Mouse (Mus musculus) embryonic facial prominence, embryonic 14.5 days (tissue): ENCODE measurements around the gene Myo3b. TPM values are rescaled to one million over a fixed set of nuclear protein-coding genes. Genes with fewer than 3 reads are reported as not detected.
A peak's percentile ranks its signal among the peaks of the same experiment; 100 is the strongest.

Experiments used
- ATAC-seq: fragments of 200-750 bp; cut with Nextera tagmentation; 2 replicates; pipeline ENCODE4 v1.8.0; 2017; ENCODE audit warnings: low read depth, moderate number of reproducible peaks, moderate TSS enrichment
- DNase-seq: peaks from one replicate; pipeline ENCODE4 v3.0.0-alpha.2; 2015; ENCODE audit warnings: low spot score
- H3K27ac ChIP-seq: fragments of 300-500 bp; sonication (generic); replicated peaks from 2 replicates; pipeline ENCODE4 v1.5.1; 2014; ENCODE audit warnings: low read depth, mild to moderate bottlenecking, low read length, moderate library complexity
- H3K27me3 ChIP-seq: fragments of 300-500 bp; sonication (generic); replicated peaks from 2 replicates; pipeline ENCODE4 v1.6.1; 2014; ENCODE audit warnings: low read length; ENCODE audit not compliant: control insufficient read depth, insufficient read depth
- H3K36me3 ChIP-seq: fragments of 300-500 bp; sonication (generic); 2 replicates; pipeline ENCODE4 v1.6.1; 2014; ENCODE audit warnings: low read length, mixed read lengths; ENCODE audit not compliant: control insufficient read depth, insufficient read depth
- H3K4me1 ChIP-seq: fragments of 300-500 bp; sonication (generic); 2 replicates; pipeline ENCODE4 v1.6.1; 2014; ENCODE audit warnings: antibody characterized with exemption, low read length; ENCODE audit not compliant: control insufficient read depth, insufficient read depth
- H3K4me2 ChIP-seq: fragments of 300-500 bp; sonication (generic); 2 replicates; pipeline ENCODE4 v1.6.1; 2014; ENCODE audit warnings: low read depth, mild to moderate bottlenecking, low read length, moderate library complexity, mixed read lengths
- H3K4me3 ChIP-seq: fragments of 300-500 bp; sonication (generic); 2 replicates; pipeline ENCODE4 v1.5.1; 2014; ENCODE audit warnings: low read depth, mild to moderate bottlenecking, low read length
- H3K9ac ChIP-seq: fragments of 300-500 bp; sonication (generic); 2 replicates; pipeline ENCODE4 v1.6.1; 2014; ENCODE audit warnings: low read depth, mild to moderate bottlenecking, low read length, moderate library complexity, mixed read lengths
- H3K9me3 ChIP-seq: fragments of 300-500 bp; sonication (generic); 2 replicates; pipeline ENCODE4 v1.6.1; 2016; ENCODE audit warnings: low read length; ENCODE audit not compliant: control insufficient read depth
- WGBS: fragments of 180-500 bp; shearing (Covaris S2); extraction: QIAGEN DNeasy Blood & Tissue Kit; methylation state at CpG from one replicate; pipeline ENCODE4 v1.1.7; 2014; 5-methylcytosine and 5-hydroxymethylcytosine counted together
- polyA plus RNA-seq: library from polyadenylated mRNA; unstranded; fragments of >200 nt; fragmentation: Nextera tagmentation; extraction: Ambion mirVana; gene quantifications from 2 replicates; pipeline ENCODE4 v1.2.1, GENCODE M21; 2014

The Myo3b gene
- polyA plus RNA-seq, 1 experiment from 2014 or later: not detected

DNA sequence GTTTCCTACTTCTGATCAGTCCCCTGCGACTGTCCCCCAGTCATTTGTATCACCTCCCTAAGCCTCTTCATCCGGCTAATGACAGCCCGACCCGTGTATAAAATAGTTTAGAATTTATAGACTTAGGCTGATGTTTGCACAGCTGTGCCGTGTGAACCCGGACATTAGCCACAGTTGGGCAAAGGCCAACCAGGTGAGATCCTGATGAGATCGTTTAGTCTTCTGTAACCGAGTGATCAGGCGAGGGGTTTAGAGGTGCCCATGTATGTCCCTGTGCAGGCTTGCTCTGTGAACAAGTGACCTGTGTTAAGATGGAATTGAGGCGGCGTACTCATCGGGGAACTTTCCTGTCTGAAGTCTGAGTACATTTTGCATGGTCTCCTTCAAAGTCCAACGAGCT is 373.4 kb downstream of the Myo3b start:
- H3K9me3 ChIP-seq: no peaks in the 10 kb centered on the region
- no peaks in the 10 kb centered on the region for H3K27me3 ChIP-seq
- no peaks in the 10 kb centered on the region for H3K36me3 ChIP-seq
- no peak for ATAC-seq
- H3K9ac ChIP-seq: no peak overlapping the region
- no peaks in the 10 kb centered on the region for H3K4me1 ChIP-seq
- 53% methylated on average over 13 of the region's 13 CpGs for WGBS
- no peak overlapping the region for H3K4me3 ChIP-seq
- no peak overlapping the region for H3K4me2 ChIP-seq
- H3K27ac ChIP-seq: no peak overlapping the region
- no peak for DNase-seq

- 72% methylated on average over 1 of the region's 1 CpGs for WGBS
- Histone ChIP-seq H3K27ac (no peak overlapping the region), H3K9ac (no peak overlapping the region), H3K27me3 (no peaks in the 10 kb centered on the region), H3K4me2 (no peak overlapping the region), H3K36me3 (no peaks in the 10 kb centered on the region), H3K4me3 (no peak overlapping the region), H3K4me1 (no peaks in the 10 kb centered on the region), H3K9me3 (no peaks in the 10 kb centered on the region)
- ATAC-seq: no peak
- DNase-seq: no peak
Measured at GRCm38 (mm10) chr2:70414386-70414785, 375.5 kb downstream of the Myo3b start.

DNA sequence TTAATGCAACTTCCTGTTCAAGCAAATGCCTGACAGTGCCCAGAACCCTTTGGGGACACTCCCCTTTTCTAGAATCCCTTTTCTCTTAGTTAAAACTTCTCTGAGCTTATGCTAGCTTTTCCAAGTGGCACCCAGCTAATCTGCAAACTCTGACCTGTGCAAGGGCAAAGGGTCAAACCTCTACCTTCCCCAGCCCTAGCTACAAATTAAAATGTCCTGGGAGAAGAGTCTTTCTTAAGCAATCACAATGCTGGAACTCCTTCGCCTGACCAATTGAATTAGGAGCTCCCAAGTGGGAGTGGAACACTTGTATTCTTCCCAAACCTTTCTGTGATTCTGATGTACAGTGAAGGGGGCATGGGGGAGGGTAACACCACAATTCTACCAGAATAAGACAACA is 376.6 kb downstream of the Myo3b start:
- H3K4me1 ChIP-seq: no peaks in the 10 kb centered on the region
- H3K4me2 ChIP-seq: no peak overlapping the region
- no peak overlapping the region for H3K9ac ChIP-seq
- no peaks in the 10 kb centered on the region for H3K9me3 ChIP-seq
- H3K36me3 ChIP-seq: no peaks in the 10 kb centered on the region
- 76% methylated on average over 1 of the region's 1 CpGs for WGBS
- H3K4me3 ChIP-seq: no peak overlapping the region
- ATAC-seq: no peak
- no peak for DNase-seq
- H3K27ac ChIP-seq: no peak overlapping the region
- H3K27me3 ChIP-seq: no peaks in the 10 kb centered on the region

DNA sequence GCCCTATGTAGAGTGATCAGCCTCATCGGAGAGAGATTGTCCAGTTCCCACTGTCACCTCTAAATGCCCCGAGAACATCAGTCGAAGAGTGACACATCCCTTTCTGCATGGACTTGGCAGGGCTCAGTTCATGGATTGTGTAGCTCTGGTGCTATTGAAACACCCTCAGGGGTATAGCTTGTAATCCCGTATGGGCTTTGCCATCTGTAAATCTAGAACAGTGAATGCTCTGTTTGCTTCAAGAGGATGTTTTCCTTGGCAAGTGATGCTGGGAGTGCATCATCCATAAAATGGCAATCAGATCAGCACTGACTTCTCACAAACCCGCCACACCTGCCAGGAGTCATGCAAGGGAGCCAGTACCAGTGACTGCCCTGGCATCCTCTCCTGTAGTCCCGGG is 380.4 kb downstream of the Myo3b start:
- ATAC-seq (no peak), DNase-seq (no peak)
- Histone ChIP-seq H3K4me3 (no peak overlapping the region), H3K27ac (no peak overlapping the region), H3K9me3 (no peaks in the 10 kb centered on the region), H3K9ac (no peak overlapping the region), H3K4me1 (no peaks in the 10 kb centered on the region), H3K4me2 (no peak overlapping the region), H3K36me3 (no peaks in the 10 kb centered on the region), H3K27me3 (no peaks in the 10 kb centered on the region)
- WGBS: 65% methylated on average over 6 of the region's 6 CpGs

DNA sequence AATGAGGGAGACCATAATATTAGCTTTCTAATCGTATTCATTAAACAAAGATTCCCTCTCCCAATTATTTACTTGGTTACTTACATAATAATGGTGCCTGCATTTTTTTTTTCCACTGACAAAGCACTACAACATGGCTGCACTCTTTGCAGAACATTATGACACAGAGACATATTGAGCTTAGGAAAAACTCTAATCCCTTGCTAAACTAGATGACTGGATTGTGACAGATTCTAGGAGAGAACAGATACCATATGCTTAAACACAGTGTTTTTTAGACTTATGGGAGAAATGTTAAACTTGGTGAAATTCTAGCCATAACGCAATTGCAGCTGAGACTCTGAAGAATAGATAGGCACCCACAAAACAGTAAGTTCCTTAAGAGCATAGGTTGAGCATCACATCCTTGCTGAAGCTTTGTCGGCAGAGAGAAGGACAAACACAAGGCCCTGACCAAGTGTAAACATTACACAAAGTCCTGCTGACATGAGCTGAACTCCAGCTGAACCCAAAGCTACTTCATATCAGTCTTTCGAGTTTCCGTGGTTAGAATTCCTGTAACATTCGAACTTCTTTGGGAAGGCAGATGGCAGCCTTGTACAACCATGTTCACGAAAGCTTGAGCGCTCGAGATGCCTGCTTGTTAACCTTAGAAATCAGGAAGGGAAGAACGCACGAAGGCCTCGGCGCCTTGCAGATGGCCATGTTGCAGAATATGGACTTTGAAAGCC is 382.4 kb downstream of the Myo3b start:
- DNase-seq (no peak), ATAC-seq (no peak)

GRCm38 (mm10) chr2:70425611-70426010 is 386.7 kb downstream of the Myo3b start:
- Histone ChIP-seq H3K27me3 (no peaks in the 10 kb centered on the region), H3K4me3 (no peak overlapping the region), H3K27ac (no peak overlapping the region), H3K4me2 (no peak overlapping the region; the same call in 1 of the 2 replicates), H3K9me3 (no peaks in the 10 kb centered on the region), H3K9ac (no peak overlapping the region), H3K4me1 (no peaks in the 10 kb centered on the region), H3K36me3 (no peaks in the 10 kb centered on the region)
- DNase-seq (peak; percentile 23), ATAC-seq (no peak)
- 45% methylated on average over 11 of the region's 11 CpGs for WGBS

More for the DNA sequence above, 382.4 kb downstream of the Myo3b start:
- Histone ChIP-seq H3K4me3 (no peak overlapping the region), H3K9ac (no peak overlapping the region), H3K36me3 (no peaks in the 10 kb centered on the region), H3K4me2 (no peak overlapping the region), H3K4me1 (no peaks in the 10 kb centered on the region), H3K27me3 (no peaks in the 10 kb centered on the region), H3K9me3 (no peaks in the 10 kb centered on the region), H3K27ac (no peak overlapping the region)
- 71% methylated on average over 13 of the region's 13 CpGs for WGBS

DNA sequence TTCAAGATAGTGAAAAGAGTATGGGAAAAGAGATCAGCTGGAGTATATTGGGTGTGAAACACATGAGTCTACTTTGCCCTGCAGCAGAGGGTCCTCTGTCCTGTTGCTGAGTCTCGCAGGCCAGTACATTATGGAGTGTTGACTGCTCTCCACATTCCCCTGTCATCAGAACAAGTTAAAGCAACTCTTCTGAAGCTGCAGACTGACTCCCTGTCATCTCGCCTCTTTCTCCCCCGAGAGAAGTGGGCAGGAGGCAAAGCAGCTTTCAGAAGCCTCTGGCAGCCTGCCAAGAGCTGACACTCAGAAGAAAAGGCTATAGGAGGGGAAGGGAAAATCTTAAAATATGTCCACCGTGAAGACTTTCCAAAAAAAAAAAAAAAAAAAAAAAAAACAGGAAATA is 404.1 kb downstream of the Myo3b start:
- Histone ChIP-seq H3K27me3 (no peaks in the 10 kb centered on the region; the same call in 1 of the 2 replicates), H3K4me1 (0 out of 2 replicates have a peak, but pooled peaks cover 4% of the 10 kb centered on the region), H3K4me3 (no peak overlapping the region), H3K36me3 (no peaks in the 10 kb centered on the region), H3K9me3 (no peaks in the 10 kb centered on the region), H3K9ac (no peak overlapping the region), H3K27ac (no peak overlapping the region), H3K4me2 (peak overlapping the region; percentile 42)
- DNase-seq (peak; percentile 87), ATAC-seq (0 out of 2 replicates have a peak, but pooled peaks have one; percentile 6)
- WGBS: 4% methylated on average over 4 of the region's 4 CpGs

- 4% methylated on average over 7 of the region's 7 CpGs for WGBS
- H3K4me3 ChIP-seq: no peak overlapping the region
- no peaks in the 10 kb centered on the region for H3K9me3 ChIP-seq
- no peaks in the 10 kb centered on the region for H3K36me3 ChIP-seq
- H3K27ac ChIP-seq: no peak overlapping the region
- no peaks in the 10 kb centered on the region; the same call in 1 of the 2 replicates for H3K27me3 ChIP-seq
- H3K9ac ChIP-seq: no peak overlapping the region
- DNase-seq: peak; percentile 72
- no peak; the same call in 1 of the 2 replicates for ATAC-seq
- 0 out of 2 replicates have a peak, but pooled peaks cover 4% of the 10 kb centered on the region for H3K4me1 ChIP-seq
- H3K4me2 ChIP-seq: peak overlapping the region; percentile 42
Measured at GRCm38 (mm10) chr2:70444141-70444540, 405.2 kb downstream of the Myo3b start.

DNA sequence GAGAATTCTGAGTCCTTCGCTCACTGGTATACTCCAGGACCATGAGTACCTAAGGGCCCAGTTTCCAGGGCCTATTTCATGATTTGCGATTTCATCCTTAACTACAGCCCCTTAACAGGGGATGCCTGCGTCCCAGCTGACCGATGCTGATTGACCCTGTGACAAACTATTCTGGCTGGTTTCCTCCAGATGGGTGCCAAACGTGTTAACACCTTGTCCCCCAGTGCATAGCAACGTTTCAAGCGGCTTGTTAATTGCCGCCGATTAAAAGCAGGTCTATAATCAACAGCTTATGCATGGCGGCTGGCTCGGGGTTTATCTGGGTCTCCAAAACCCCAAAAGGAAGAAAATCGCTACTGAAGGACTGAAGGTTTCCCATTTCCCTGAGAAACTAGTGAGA is 417.3 kb downstream of the Myo3b start:
- Histone ChIP-seq H3K27me3 (no peaks in the 10 kb centered on the region), H3K36me3 (no peaks in the 10 kb centered on the region), H3K27ac (no peak overlapping the region), H3K4me3 (peak overlapping the region; percentile 24; the same call in 1 of the 2 replicates), H3K9ac (no peak overlapping the region), H3K4me2 (peak overlapping the region; percentile 49), H3K4me1 (no peaks in the 10 kb centered on the region), H3K9me3 (no peaks in the 10 kb centered on the region)
- 9% methylated on average over 12 of the region's 12 CpGs for WGBS
- no peak for DNase-seq
- no peak for ATAC-seq
